Mouse (Mus musculus) kidney, embryonic 14.5 days (tissue): ENCODE data around the gene Nipsnap1. TPM values are rescaled to one million over a fixed set of nuclear protein-coding genes. Genes with fewer than 3 reads are reported as not detected.

Experiments
- ATAC-seq: fragments of 200-750 bp; cut with Nextera tagmentation; 2 replicates; pipeline ENCODE4 v1.8.0; 2017; ENCODE audit warnings: moderate number of reproducible peaks, mild to moderate bottlenecking, moderate TSS enrichment, moderate library complexity; ENCODE audit not compliant: low FRiP score, low TSS enrichment
- H3K27ac ChIP-seq: fragments of 300-500 bp; sonication (generic); 2 replicates; pipeline ENCODE4 v1.5.1; 2014; ENCODE audit warnings: low read depth, mild to moderate bottlenecking, low read length, moderate library complexity, mixed read lengths
- H3K27me3 ChIP-seq: fragments of 300-500 bp; sonication (generic); 2 replicates; pipeline ENCODE4 v1.6.1; 2014; ENCODE audit warnings: mild to moderate bottlenecking, low read length; ENCODE audit not compliant: control insufficient read depth, insufficient read depth
- H3K36me3 ChIP-seq: fragments of 300-500 bp; sonication (generic); 2 replicates; pipeline ENCODE4 v1.6.1; 2014; ENCODE audit warnings: low read length, mixed read lengths; ENCODE audit not compliant: control insufficient read depth, insufficient read depth
- H3K4me1 ChIP-seq: fragments of 300-500 bp; sonication (generic); 2 replicates; pipeline ENCODE4 v1.6.1; 2014; ENCODE audit warnings: low read length, mixed read lengths; ENCODE audit not compliant: control insufficient read depth, insufficient read depth
- H3K4me2 ChIP-seq: fragments of 300-500 bp; sonication (generic); replicated peaks from 2 replicates; pipeline ENCODE4 v1.6.1; 2014; ENCODE audit warnings: low read depth, mild to moderate bottlenecking, low read length
- H3K4me3 ChIP-seq: fragments of 300-500 bp; sonication (generic); 2 replicates; pipeline ENCODE4 v1.5.1; 2014; ENCODE audit warnings: mild to moderate bottlenecking, low read length
- H3K9ac ChIP-seq: fragments of 300-500 bp; sonication (generic); 2 replicates; pipeline ENCODE4 v1.6.1; 2014; ENCODE audit warnings: low read depth, mild to moderate bottlenecking, low read length, moderate library complexity
- H3K9me3 ChIP-seq: fragments of 300-500 bp; sonication (generic); 2 replicates; pipeline ENCODE4 v1.6.1; 2016; ENCODE audit warnings: low read length; ENCODE audit not compliant: control insufficient read depth
- WGBS: fragments of 180-500 bp; shearing (Covaris S2); extraction: QIAGEN DNeasy Blood & Tissue Kit; methylation state at CpG from one replicate; pipeline ENCODE4 v1.1.7; 2014; 5-methylcytosine and 5-hydroxymethylcytosine counted together
- polyA plus RNA-seq: library from polyadenylated mRNA; unstranded; fragments of >200 nt; fragmentation: Nextera tagmentation; extraction: Ambion mirVana; gene quantifications from 2 replicates; pipeline ENCODE4 v1.2.1, GENCODE M21; 2014

The Nipsnap1 gene
- polyA plus RNA-seq, 1 experiment from 2014 or later, result 67.4 TPM

DNA sequence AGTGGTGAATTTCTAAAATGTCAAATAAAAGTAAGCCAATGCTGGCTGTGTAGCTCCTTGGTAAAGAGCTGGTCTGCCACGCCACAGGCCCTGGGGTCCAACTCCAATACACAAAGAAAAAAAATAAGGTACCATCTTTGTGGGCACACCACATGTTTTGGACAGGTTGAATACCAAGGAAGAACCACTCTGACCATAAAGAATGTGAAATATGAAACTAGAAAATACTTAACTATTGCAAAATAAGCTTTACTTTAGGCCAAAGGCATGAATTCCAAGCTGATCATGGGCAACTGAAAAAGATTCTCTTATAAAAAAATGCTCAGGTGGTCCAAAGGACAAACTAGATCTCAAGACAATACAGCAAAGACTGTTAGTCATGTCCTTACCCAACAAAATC is 35.5 kb upstream of the Nipsnap1 start:
- ATAC-seq, result no peak
- H3K9ac ChIP-seq, result no peak overlapping the region
- H3K4me1 ChIP-seq, result no peaks in the 10 kb centered on the region
- no peak overlapping the region for H3K4me3 ChIP-seq
- H3K27me3 ChIP-seq, result no peaks in the 10 kb centered on the region
- no peaks in the 10 kb centered on the region for H3K36me3 ChIP-seq
- H3K27ac ChIP-seq, result no peak overlapping the region
- H3K9me3 ChIP-seq, result no peaks in the 10 kb centered on the region
- WGBS, result 90% methylated on average over 1 of the region's 1 CpGs
- H3K4me2 ChIP-seq, result no peak overlapping the region

DNA sequence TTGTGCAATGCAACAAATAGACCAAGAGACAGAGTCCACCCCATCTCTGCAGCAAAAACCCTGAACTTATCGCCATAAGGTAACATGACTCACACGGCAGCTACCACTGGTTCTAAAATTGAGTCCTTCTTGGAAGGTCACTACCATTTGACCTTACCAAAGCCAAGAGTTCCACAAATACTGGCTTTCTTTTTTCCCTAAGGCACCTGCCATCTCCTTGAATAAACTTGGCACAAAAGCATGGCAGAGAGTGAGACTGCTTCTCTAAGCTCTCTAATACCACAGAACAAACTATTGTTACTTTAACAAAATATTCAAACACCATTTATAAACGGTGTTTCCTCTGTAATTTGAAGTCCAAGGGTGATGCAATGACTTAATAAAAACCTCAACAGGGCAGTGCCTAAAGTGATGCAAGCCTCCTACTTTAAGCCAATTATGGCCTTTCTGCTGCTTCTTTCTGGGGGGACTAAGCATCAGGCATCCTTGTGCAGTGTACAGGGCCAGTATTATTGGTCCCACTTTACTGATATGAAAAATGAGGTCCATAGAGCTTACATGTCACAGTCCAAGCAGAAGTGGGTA is 32.7 kb upstream of the Nipsnap1 start:
- WGBS, result 83% methylated on average over 3 of the region's 3 CpGs

DNA sequence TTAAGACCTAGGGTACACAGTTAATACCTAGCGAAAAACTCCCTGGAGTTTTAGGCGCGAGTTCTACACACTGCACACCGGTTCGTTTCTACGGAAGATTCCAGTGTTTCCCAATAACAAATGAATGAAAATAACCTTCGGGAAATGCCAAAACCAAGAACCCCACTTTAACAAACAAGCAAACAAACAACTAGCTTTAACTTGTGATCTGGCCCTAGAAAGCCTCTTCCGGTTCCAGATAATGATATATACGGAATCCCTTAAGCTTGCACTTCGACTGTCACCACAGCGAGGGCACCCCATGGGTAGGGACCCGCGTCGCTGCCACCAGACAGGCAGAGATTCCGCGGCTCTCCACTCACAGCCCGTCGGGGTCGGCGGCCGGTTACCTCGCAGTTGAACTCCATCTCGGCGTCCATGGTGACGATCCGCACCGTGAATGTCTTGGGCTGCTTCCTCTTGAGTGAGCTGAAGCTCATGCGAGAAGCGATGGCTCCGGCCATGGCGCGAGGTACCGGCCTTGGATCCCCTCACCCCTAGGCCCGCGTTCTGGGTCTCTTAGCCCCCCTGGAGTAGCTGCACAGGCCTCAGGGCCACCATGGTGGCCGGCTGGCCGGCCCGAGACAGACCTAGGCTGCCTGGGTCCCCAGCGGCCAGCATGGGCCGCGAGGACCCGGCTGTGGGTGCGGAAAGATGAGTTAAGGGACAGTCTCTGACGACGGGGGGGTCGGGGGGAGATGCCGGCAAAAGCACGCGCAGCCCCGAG is 25.1 kb upstream of the Nipsnap1 start:
- Histone ChIP-seq H3K4me1 (peaks cover 6% of the 10 kb centered on the region; the same call in 1 of the 2 replicates), H3K27ac (peak overlapping the region; percentile 85), H3K4me3 (peak overlapping the region; percentile 68), H3K4me2 (peak overlapping the region; percentile 61), H3K9ac (peak overlapping the region; percentile 77), H3K9me3 (no peaks in the 10 kb centered on the region), H3K36me3 (no peaks in the 10 kb centered on the region), H3K27me3 (no peaks in the 10 kb centered on the region)
- peak; percentile 68 for ATAC-seq
- WGBS, result under 1% methylated on average over 50 of the region's 50 CpGs

More for the DNA sequence above, 32.7 kb upstream of the Nipsnap1 start:
- no peak overlapping the region for H3K9ac ChIP-seq
- H3K4me2 ChIP-seq, result no peak overlapping the region
- no peaks in the 10 kb centered on the region for H3K4me1 ChIP-seq
- H3K27me3 ChIP-seq, result no peaks in the 10 kb centered on the region
- no peak overlapping the region for H3K4me3 ChIP-seq
- H3K27ac ChIP-seq, result no peak overlapping the region
- ATAC-seq, result no peak
- no peaks in the 10 kb centered on the region for H3K9me3 ChIP-seq
- H3K36me3 ChIP-seq, result no peaks in the 10 kb centered on the region

DNA sequence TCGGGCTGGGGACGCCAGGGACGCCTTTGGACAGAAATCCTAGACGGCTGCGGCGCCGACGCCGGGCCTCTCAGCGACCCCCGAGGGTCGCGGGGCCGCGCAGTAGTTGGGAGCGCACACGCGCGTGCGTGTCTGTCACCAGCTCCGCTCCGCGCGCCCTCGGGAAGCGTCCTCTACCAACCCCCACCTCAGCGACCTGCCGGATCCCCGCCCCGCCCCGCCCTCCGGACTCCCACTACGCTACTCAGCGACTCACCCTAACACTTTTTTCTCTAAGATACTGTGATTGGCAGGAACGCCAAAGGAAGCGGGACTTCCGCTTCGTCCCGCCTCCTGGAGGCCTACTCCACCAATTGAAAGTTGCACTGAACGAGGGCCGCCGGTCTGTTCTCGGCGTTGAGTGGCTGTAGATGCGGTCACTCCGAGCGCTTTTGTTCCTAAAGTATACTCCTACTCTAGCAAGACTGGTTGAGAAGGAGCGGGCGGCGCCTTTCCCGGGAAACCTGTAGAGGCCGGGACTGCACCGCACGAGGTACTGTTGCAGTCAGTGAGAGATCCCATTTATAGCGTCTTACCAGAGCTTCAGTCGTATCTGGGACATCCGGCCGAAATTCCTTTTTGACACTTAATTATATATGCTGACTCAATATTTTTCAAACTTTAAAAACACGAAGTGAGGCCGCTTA is 24.4 kb upstream of the Nipsnap1 start, which contains the start of gene Nf2:
TSS of gene Nf2 (minus strand) at position 279 of the 686 bp plus-strand sequence.
- WGBS, result under 1% methylated on average over 60 of the region's 60 CpGs
- H3K27ac ChIP-seq, result peak within 1 kb of the TSS; percentile 85
- H3K4me2 ChIP-seq, result peak within 1 kb of the TSS; percentile 61
- no peaks in the 10 kb centered on the region for H3K36me3 ChIP-seq
- H3K27me3 ChIP-seq, result no peaks in the 10 kb centered on the region
- no peaks in the 10 kb centered on the region for H3K9me3 ChIP-seq
- H3K9ac ChIP-seq, result peak within 1 kb of the TSS; percentile 77
- ATAC-seq, result peak; percentile 99
- H3K4me3 ChIP-seq, result peak within 1 kb of the TSS; percentile 68
- peaks cover 6% of the 10 kb centered on the region; the same call in 1 of the 2 replicates for H3K4me1 ChIP-seq

DNA sequence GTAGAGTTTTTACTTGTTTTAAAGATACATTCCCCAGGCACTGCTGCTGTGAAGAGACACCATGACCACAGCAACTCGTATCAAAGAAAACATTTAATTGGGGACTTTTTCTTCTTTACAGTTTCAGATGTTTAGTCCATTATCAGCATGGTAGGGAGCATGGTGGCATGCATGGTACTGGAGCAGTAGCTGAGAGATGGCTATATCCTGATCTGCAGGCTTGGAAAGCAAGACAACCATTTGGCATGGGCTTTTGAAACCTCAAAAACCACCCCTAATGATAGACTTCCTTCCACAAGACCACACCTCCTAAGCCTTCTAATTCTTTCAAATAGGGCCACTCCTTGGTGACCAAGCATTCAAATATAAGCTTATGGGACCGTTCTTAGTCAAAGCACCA is 23.3 kb upstream of the Nipsnap1 start:
- H3K36me3 ChIP-seq, result no peaks in the 10 kb centered on the region
- no peaks in the 10 kb centered on the region for H3K9me3 ChIP-seq
- H3K27me3 ChIP-seq, result no peaks in the 10 kb centered on the region
- WGBS, result 93% methylated on average over 2 of the region's 2 CpGs
- no peak for ATAC-seq
- H3K4me1 ChIP-seq, result peaks cover 6% of the 10 kb centered on the region; the same call in 1 of the 2 replicates
- no peak overlapping the region for H3K27ac ChIP-seq
- no peak overlapping the region; the same call in 1 of the 2 replicates for H3K4me2 ChIP-seq
- no peak overlapping the region for H3K9ac ChIP-seq
- no peak overlapping the region for H3K4me3 ChIP-seq

DNA sequence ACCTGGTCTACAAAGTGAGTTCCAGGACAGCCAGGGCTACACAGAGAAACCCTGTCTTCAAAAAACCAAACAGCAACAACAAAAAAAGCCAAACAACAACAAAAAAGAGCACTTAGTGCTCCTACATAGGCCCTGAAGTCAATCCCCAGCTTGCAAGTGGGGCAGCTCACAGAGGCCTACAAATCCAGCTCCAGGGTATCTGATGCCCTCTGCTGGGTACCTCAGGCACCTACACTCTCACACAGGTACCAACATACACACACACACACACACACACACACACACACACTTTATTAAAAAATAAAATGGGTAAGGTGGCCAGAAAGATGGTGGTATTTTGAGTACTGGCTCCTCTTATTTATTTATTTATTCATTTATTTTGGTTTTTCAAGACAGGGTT is 20.7 kb upstream of the Nipsnap1 start:
- Histone ChIP-seq H3K36me3 (no peaks in the 10 kb centered on the region), H3K9me3 (no peaks in the 10 kb centered on the region), H3K4me2 (no peak overlapping the region), H3K27me3 (no peaks in the 10 kb centered on the region), H3K9ac (no peak overlapping the region), H3K4me3 (no peak overlapping the region), H3K27ac (no peak overlapping the region), H3K4me1 (peaks cover 2% of the 10 kb centered on the region; the same call in 1 of the 2 replicates)
- no peak for ATAC-seq

DNA sequence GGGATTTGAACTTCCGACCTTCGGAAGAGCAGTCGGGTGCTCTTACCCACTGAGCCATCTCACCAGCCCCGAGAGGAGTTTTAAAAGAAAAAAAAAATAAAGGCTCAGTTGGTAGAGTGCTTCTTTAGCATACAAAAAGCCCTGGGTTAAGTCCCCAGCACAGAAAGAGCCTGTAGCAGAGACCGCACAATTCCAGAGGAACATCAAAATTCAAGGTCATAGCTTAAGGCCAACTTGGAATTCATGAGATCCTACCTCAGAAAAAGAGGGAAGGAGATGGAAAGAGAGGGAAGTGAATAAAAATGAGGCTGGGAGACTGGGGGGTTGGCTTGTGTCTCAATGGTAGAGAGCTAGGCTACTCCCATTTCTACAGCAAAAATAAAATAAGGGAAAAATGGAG is 19.6 kb upstream of the Nipsnap1 start:
- no peak overlapping the region for H3K4me3 ChIP-seq
- H3K4me1 ChIP-seq, result no peaks in the 10 kb centered on the region
- no peak for ATAC-seq
- no peaks in the 10 kb centered on the region for H3K36me3 ChIP-seq
- H3K9me3 ChIP-seq, result no peaks in the 10 kb centered on the region
- H3K9ac ChIP-seq, result no peak overlapping the region
- H3K27me3 ChIP-seq, result no peaks in the 10 kb centered on the region
- H3K4me2 ChIP-seq, result no peak overlapping the region
- H3K27ac ChIP-seq, result no peak overlapping the region
- 89% methylated on average over 5 of the region's 5 CpGs for WGBS

DNA sequence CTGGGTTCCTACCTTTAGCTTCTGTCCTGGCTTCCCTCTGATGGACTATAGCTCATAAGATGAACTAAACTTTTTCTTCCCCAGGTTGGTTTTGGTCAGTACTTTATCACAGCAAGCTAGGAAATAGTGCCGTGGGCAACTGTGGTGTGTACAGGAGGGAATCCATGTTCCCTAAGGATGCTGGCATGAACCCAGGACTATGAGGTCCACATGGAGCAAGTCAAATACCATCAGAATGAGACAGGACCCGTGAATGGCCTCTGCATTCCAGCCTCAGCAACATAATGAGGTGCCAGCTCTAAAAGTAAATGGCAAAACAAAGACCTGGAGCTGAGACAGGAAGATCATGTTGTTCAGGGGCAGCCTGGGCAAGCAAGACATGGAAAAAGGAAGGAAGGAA is 15.3 kb upstream of the Nipsnap1 start:
- Histone ChIP-seq H3K4me1 (no peaks in the 10 kb centered on the region), H3K36me3 (no peaks in the 10 kb centered on the region), H3K4me3 (no peak overlapping the region), H3K9ac (no peak overlapping the region), H3K9me3 (no peaks in the 10 kb centered on the region), H3K27ac (no peak overlapping the region), H3K27me3 (no peaks in the 10 kb centered on the region), H3K4me2 (no peak overlapping the region)
- no peak for ATAC-seq
- WGBS, result 53% methylated on average over 2 of the region's 2 CpGs

DNA sequence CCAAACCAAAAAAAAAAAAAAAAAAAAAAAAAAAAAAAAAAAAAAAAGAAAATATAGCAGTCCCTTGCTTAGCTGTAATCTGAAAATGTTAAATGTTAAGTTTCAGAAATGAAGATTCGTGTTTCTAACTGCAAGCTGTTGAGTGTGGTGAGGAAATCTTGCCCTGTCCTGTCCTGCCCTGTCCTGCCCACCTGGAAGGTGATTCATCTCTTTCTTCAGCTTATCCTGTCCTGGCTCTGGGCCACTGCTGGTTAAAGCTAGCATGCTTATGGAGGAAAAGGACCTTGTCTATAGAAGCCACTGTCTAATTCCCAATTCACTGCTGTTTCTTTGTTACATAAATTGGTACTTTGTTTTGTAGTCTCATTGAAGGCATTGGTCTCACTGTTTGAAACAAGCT is 12.8 kb upstream of the Nipsnap1 start:
- no peaks in the 10 kb centered on the region for H3K36me3 ChIP-seq
- H3K27ac ChIP-seq, result no peak overlapping the region
- WGBS, result 67% methylated on average over 1 of the region's 1 CpGs
- H3K4me1 ChIP-seq, result no peaks in the 10 kb centered on the region
- H3K9ac ChIP-seq, result no peak overlapping the region
- no peak overlapping the region for H3K4me2 ChIP-seq
- no peaks in the 10 kb centered on the region for H3K9me3 ChIP-seq
- no peak overlapping the region for H3K4me3 ChIP-seq
- H3K27me3 ChIP-seq, result no peaks in the 10 kb centered on the region
- no peak for ATAC-seq
